Mouse (Mus musculus) c-Kit-positive CD71-negative TER-119-negative erythroid progenitor cells, embryonic 14.5 days (primary cell): ENCODE measurements at regions not wholly inside any gene's neighbourhood (a gene's known extent, or its start where the extent isn't known, plus 50 kb on each side); places are given as distances from the start of the nearest gene placed in this dataset.

Experiments
- DNase-seq: peaks from one replicate; pipeline ENCODE4 v3.0.0-alpha.2; 2013; ENCODE audit warnings: low read depth

GRCm38 (mm10) chr13:48094275-48095035 is 166.6 kb upstream of the Id4 start:
- DNase-seq: no peak

DNA sequence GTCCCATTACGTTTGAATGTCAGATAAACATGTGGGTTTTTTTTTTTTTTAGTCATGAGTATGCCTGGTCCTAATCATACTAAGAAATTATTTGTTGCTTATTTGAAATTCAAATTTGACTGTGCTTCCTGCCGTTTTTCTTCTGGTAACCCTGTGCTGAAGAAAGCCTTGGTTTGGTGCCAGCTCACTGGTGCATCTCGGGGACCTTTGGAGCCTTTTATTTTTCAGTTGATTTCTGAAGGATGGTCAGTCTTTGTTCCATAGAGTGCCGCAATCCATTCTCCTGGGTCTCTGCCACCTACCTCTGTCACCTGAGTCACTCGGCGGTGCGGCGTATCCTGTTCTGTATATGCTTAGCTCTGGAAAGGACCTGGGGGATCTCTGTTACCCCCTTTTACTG is 158.9 kb upstream of the Id4 start:
- DNase-seq: no peak

DNA sequence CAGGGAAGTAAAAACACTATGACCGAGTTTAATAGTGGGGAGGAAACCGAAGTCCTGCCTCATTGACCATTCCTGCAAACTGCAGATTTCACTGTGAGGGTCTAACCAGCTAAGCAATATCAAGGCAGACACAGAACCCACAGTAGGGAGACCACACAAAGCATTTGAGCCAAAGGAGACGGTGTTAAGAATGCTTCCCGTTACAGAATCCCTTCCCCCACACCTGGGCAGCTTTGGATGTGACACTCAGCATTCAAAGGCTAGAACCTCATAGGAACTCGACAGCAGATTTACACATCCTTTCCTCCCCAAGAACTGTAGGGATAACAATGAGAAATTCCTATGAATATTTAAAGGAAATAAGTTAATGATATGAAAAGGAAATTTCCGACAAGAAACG is 158.5 kb upstream of the Id4 start:
- no peak for DNase-seq

DNA sequence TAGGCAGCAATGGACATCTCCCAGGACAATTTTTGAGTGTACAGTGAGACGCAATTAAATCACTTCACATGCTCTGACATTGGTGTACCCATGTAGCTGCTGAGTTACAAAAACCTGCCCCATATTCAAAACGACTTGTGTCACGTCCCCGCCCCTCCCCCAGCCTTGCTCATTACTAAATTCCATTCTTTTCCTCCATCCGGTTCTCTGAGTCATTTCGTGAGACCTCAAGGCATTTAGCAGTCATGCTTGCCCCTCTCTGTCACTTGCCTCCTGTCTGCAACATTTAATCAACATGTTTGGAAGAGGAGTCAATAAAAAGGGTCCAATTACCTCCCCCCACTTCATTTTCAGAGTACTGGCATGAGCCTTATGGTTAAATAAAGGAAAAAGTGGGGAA is 156.3 kb upstream of the Id4 start:
- no peak for DNase-seq

DNA sequence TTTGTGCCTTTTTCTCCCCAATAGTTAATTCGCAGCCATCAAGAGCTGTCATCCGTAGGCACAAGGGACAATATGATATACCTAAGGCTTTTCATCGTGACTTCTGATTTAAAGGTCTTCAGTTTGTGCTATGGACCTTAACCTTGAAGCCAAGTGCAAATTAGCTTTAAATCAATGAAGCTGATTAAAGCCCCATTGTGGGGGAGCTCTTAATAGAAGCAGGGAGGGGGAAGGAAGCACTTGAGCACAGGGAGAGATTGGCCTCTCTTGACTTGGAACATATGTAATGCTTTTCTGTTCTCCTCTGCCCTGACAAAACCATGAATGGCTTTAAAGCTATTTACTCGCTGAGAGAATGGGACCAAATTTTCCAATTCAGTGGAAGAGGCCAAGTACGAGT is 154.1 kb upstream of the Id4 start:
- no peak for DNase-seq

DNA sequence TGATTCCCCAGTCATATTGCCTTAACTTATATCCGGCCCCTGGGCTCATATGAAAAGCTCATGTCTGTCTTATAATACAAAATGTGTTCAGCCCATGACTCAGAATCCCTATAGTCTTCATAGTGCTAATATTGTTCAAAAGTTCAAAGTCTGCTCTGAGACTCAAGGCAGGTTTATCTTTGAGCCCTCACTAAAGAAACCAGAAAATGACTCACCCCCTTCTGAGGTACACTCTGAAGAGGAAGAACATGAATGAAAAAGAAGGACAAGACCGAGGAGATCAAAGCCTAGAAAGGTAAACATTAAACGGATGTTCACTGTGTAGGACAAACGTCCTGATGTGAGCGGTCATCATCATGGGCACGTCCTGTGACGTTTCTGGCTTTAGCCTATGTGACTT is 145.1 kb upstream of the Id4 start:
- DNase-seq: no peak

DNA sequence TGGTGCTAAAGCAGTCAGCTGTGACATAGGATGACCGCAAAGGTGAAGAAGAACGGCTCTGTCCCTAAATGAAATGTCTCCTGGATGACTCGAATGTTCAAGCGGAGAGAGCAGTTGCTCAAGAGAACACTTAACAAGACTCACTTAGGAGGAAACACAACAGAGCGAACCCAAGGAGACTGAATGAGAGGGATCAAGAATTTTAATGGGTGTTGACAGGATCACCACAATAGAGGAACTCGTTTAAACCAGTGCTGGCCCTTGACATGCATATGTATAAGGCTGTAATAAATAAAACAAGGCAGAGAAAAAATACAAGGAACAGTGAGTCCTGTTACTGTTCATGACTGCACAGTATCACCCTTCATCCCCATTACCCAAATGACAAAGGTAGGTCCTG is 134.4 kb upstream of the Id4 start:
- DNase-seq: no peak

- DNase-seq: no peak
Observed at GRCm38 (mm10) chr13:48130724-48131123, 130.3 kb upstream of the Id4 start.

DNA sequence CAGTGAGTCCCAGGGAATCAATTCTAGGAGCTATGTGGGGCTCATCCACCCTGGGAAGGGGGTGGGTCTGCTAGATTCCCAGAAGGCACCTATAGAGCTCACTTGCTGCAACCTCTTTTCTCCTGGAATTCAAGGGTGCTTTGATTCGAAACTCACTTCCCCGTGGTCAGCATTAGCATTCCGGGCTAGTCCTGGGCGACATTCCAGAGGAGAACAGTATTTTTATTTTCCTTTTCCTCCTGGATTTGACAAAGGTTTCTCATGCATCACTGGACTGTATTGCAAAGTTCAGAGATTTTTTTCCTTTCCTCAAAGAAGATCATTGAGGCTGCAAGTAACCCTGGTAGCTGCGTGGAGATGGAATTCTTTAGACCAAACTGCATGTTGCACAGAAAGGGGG is 129.3 kb upstream of the Id4 start:
- DNase-seq: no peak

DNA sequence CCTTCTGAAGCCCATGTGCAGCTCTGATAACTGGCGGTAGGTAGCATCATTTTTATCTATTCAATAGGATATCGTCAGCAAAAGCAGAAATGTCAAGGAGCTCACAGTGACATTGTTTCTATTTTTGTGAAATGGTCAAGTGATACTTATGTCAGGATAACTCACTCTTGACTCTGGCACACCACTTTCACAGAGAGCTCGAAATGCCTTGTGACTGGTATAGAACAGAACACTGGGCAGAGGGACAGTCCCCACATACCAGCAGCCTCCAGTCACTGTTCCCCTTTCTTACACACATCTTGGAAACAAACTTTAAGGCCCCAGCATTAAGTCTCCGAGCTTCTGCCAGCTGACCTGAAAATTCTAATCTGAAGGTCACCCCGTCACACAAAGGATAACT is 115.1 kb upstream of the Id4 start:
- DNase-seq: no peak

- DNase-seq: no peak
Observed at GRCm38 (mm10) chr13:48147061-48147460, 114.0 kb upstream of the Id4 start.

GRCm38 (mm10) chr13:48153248-48153647 is 107.8 kb upstream of the Id4 start:
- DNase-seq: no peak

GRCm38 (mm10) chr13:48153684-48154413 is 107.2 kb upstream of the Id4 start:
- no peak for DNase-seq

GRCm38 (mm10) chr13:48154414-48155105 is 106.5 kb upstream of the Id4 start:
- DNase-seq: no peak

GRCm38 (mm10) chr13:48159020-48159910 is 101.8 kb upstream of the Id4 start:
- no peak for DNase-seq

GRCm38 (mm10) chr13:48160161-48160560 is 100.9 kb upstream of the Id4 start:
- DNase-seq: no peak

- DNase-seq: no peak
Observed at GRCm38 (mm10) chr13:48161339-48161738, 99.7 kb upstream of the Id4 start.

GRCm38 (mm10) chr13:48164586-48164985 is 96.4 kb upstream of the Id4 start:
- DNase-seq: no peak

- no peak for DNase-seq
Observed at GRCm38 (mm10) chr13:48165838-48166237, 95.2 kb upstream of the Id4 start.

GRCm38 (mm10) chr13:48167976-48168375 is 93.1 kb upstream of the Id4 start:
- DNase-seq: no peak

- no peak for DNase-seq
Observed at GRCm38 (mm10) chr13:48171309-48171953, 89.6 kb upstream of the Id4 start.

- DNase-seq: no peak
Observed at GRCm38 (mm10) chr13:48171994-48172393, 89.0 kb upstream of the Id4 start.
